Mouse (Mus musculus): ENCODE results near the gene Brd3os. TPM values are rescaled to one million over a fixed set of nuclear protein-coding genes. Genes with fewer than 3 reads are reported as not detected.

Gene Brd3os
- total RNA-seq (2021): 10 to 100 TPM; 21.6 to 24.3 TPM
- long read RNA-seq, transcript Brd3os-202 (1 exons, 1,898 nt): major isoform, 26 of 32 reads
- long read RNA-seq, partial matches to known transcripts: 0 of 32 reads
- long read RNA-seq, other reads (novel, unspliced or antisense): 6 of 32 reads

DNA sequence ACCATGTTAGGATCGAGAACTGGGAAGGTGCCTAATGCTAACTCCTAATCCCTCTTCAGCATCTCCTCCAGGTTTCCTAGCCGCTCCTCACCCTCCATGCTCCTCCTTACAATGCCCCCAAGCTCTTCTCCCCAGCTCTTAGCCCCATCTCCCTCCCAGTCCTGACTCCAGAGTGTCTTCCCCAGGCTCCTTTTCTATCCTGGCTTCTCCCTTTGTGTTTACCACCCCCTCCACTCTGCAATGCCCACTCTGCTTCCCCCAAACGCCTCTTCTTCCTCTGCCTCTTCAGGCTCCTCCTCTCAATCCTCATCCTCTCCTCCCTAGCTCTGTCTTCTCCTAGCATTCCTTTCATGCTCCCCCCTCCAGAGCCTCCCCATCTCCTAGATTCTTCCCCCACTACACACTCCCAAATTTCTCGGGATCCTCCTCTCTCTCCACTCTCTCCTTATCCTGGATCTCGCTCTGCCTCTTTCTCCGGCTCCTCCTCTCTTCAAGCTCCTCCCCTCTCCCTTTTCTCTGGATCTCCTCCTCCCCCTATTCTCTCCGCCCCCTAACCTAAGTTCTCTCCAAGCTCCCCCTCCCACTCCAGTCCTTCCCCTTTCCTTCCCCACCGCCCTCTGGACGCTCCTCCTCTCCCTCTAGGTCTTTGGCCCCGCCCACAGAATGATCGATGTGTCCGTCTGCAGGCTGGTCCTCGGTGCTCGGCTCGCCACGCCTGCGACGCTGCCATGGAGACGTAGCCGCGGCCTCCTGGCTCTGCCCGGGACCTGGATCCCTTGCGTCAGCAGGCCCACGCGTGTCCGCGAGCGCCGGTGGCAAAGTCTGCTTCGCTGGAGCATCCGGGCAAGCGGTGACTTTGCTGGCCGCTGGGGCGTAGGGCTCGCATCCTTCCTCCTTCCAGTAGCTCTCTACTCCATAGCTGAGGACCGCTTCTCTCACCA, at the start of gene Brd3os:
Brd3os (plus strand) TSS at position 558 of the 941 bp plus-strand sequence.
- peak; percentile 93 to 96 for DNase-seq (ENCODE audit: low spot score in 2 of 2)

- no peak for DNase-seq (ENCODE audit: low spot score in 2 of 2)
Observed at GRCm38 (mm10) chr2:27394158-27394832, 47.8 kb upstream of the Brd3os start.

- peak; percentile 24 to 64 for DNase-seq (ENCODE audit: low spot score in 2 of 2)
Observed at GRCm38 (mm10) chr2:27396656-27397440, 45.3 kb upstream of the Brd3os start.

DNA sequence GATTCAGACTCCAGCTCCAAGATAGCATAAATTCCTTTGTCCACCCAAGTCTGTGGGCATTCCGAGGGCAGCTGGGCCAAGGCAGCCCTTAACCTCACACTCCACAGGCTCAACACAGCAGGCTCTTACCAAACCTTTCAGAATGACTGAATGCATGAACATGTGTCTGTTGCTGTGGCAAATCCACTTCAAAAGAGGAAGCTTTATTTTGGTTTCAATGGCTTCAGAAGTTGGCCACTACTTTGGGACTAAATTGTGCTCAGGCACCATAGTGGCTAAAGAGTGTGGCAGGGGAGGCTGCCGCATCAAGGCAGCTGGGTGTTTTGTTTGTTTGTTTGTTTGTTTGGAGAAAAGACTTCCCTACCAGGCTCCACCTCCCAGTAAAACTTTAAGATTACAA, 42.0 kb upstream of the Brd3os start:
- no peak for DNase-seq (ENCODE audit: low spot score in 2 of 2)

- DNase-seq (ENCODE audit: low spot score in 2 of 2): no peak
Observed at GRCm38 (mm10) chr2:27401544-27401943, 40.6 kb upstream of the Brd3os start.

DNA sequence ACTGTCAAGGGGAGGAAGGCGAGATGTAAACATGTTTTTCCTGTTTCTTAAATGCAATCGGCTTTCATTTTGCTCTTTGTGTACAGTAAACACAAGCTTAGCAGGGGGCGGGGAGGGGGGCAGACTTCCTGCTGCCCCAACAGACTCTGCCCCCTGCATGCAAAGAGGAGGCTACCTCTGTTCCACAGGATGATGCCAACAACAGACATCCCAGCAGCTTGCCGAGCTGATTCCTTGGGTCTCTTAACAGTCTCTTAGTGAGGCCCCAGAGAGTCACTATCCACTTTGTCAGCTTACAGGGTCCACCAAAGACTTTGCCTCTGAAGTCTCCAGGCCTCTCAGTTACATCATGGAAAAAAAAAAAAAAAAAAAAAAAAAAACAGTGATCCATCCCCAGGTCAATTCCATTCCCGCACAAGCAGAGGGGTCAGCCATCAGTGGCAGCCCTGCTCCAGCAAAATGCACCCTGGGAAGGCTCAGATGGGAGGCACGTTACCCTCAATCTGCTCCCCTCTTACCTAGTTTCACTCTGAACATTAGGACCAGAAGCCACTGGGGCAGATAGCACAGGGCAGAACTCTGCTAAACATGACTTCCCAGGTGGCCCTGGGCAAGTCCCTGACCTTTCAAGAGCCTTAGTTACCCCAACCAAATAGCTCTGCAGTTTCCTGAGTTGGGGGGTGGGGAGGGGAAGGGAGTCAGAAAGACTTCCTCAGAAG, 37.6 kb upstream of the Brd3os start:
- DNase-seq (ENCODE audit: low spot score in 2 of 2): no peak

- DNase-seq (ENCODE audit: low spot score in 2 of 2): no peak
Observed at GRCm38 (mm10) chr2:27405094-27405884, 36.8 kb upstream of the Brd3os start.

DNA sequence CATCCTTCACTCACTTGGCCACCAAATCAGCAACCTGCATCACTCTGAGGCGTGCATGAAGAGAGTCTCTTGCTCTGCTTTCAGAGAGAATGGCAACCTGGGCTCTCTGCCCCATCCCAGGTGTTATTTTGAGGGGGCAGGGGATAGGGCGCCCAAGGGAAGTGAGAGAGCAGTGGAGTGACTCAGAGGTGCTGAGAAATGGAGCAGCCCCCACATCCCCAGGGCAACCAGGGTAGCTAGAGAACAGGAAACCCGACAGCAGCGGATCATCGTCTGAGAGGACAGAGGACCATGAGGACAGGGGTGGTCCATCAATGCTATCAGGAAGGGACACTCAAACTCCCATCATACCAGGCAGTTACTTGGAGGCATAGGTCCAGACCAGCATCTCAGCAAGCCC, 35.2 kb upstream of the Brd3os start:
- DNase-seq (ENCODE audit: low spot score in 2 of 2): no peak

DNA sequence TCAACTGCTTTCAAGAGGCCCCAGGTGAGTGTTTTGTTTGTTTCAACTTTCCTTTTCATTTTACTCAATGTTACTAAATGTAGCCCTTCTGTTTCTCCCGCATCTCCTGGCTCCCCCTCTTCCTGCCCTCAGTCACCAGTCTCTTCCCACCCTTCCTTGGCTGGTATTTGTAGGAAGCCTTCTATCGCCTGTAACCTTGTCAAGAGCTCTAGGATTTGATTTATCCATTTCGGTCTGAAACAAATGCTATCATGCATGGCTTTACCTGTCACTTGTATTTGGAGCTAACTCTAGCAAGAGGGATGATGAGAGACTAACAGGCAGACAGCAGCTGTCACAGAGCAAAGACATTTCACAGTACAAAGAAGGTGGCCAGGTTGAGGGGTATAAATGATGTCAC, 33.9 kb upstream of the Brd3os start:
- DNase-seq (ENCODE audit: low spot score in 2 of 2): no peak

- no peak for DNase-seq (ENCODE audit: low spot score in 2 of 2)
Observed at GRCm38 (mm10) chr2:27410518-27411140, 31.5 kb upstream of the Brd3os start.

GRCm38 (mm10) chr2:27411688-27412174, 30.4 kb upstream of the Brd3os start:
- no peak for DNase-seq (ENCODE audit: low spot score in 2 of 2)

DNA sequence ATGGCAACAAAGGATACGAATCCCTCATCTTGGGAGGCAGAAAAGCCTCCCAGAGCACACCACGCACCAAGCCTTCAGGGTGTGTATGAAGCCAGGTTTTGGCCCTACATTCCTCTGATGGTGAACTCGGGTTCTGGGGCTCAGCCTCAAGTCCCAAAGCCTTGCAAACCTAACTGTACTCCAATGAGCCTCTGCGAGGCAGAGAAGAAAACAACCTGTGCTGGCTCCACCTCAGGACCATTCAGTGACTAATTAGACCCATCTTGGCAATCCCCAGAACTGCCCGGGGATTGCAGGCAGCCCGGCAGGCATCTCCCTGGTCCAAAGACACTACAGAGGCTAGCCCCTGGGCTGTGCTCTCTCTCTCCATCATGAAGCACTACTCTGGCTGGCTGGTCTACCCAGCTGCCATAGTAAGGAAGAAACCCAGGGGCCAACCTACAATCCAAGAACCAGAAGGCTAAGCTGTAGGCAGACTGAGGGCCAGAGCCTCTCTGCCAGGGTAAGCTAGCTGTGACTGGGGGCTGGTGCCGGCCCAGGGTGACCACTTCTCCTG, 29.8 kb upstream of the Brd3os start:
- DNase-seq (ENCODE audit: low spot score in 2 of 2): no peak

DNA sequence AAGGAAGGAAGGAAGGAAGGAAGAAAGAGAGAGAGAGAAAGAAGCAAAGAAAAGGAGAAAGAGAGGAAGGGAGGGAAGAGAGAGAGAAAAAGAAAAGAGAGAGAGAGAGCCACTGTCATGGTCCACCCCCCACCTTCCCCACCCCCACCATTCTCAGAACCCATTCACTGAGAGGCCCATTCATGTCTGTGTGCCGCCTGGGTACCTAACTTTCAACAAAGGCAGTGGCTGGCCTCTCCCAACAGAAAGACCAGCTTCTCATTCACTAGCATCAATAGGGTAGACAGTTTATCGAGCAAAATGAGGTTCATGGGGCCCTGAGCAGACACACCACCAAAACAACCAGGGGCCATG, 28.6 kb upstream of the Brd3os start:
- DNase-seq (ENCODE audit: low spot score in 2 of 2): no peak

GRCm38 (mm10) chr2:27413936-27414657, 28.0 kb upstream of the Brd3os start:
- no peak for DNase-seq (ENCODE audit: low spot score in 2 of 2)

DNA sequence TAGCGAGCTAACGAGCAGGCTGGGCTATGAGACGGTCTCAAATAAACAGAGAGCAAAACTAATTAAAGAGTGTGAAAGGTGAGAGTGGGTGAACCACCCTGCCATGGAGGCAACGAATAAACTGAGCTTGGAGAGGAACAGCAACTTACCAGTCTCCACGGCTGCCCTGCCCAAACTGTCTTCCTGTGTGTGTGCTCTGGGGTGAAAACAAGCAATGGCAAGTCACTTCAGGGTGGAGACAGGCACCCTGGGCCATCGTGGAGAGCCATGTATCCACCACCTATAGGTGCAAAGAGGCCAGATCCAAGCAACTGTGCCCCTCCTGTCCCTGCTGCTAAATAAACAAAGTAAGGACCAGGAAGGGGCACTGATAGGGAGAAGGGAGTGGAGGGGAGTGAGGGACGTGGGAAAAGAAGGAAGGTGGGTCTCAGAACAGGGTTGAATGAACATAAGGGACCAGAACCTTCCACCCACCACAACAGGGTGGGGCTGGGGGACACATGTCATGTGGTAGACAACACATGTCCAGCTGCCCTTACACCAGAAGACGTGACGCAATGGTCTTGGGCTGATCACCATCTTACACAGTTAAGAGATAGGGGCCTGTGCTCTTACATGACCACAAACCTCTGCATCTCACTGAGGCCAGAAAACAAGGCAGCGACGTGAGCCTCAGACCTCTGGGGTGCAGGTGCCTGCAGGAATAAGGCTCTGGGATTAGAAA, 26.9 kb upstream of the Brd3os start:
- no peak for DNase-seq (ENCODE audit: low spot score in 2 of 2)

DNA sequence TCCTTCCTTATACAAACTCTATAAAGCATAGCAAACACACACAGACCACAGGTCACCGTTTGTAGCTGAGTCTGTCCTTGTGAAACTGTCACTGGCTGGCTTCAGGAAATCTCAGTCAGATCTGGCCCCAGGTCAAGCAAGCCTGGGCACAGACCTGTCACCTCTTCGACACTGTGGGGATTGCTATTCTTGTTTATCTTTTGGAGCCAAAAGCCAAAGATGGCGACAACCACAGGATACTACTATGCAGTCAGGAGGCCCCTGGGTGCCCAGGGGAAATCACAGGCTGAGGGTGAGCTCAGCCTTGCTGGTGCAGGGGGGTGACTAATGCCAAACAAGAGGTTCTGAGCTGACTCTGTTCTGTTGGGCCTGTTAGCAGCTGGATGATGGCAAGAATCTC, 25.7 kb upstream of the Brd3os start:
- no peak for DNase-seq (ENCODE audit: low spot score in 2 of 2)

DNA sequence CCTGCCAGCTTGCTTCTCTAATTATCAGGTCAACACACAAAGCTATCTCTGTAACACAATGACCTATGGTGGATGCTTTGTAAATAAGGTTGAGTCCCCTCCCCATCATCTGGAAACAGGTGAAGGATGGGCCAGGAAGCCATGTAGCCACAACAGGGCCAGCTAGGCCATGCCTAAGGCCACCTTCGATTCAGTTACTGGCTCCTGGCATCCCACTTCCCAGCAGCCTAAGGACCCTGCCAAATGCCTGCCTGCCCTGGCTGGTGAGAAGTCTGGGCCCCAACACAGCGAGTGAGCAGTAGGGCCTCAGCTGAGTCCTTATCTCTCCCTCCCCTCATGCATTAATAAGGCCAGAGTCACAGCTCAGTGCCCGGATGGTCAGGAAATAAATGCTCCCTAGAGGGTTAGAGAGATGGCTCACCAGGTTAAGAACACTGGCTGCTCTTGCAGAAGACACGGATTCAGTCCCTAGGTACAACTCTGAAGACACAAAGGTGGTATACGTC, 24.4 kb upstream of the Brd3os start:
- DNase-seq (ENCODE audit: low spot score in 2 of 2): no peak

Data from layer of hippocampus, adult 18-20 months (tissue).